Mouse (Mus musculus) left cerebral cortex, postnatal 14 days (tissue): ENCODE results near the gene Tle3. TPM values are rescaled to one million over a fixed set of nuclear protein-coding genes. Genes with fewer than 3 reads are reported as not detected.

ENCODE experiments used
- DNase-seq, 2 experiments: peaks; one replicate each; pipeline ENCODE4 v3.0.0; 2021 to 2022; ENCODE audit warnings: low spot score in 2 of 2, mixed read lengths in 1 of 2
- intact Hi-C: fragments of 180-260 bp; cut with DNase I; formaldehyde crosslinking; loops from one replicate; pipeline ENCODE4 v1.15.1; 2025
- long read RNA-seq, 2 experiments: library from polyadenylated mRNA; stranded (forward); transcript quantifications; one replicate each; pipeline ENCODE4 v2.0.0; 2021
- total RNA-seq, 2 experiments: library from RNA; stranded (reverse); gene quantifications; 2 replicates each; pipeline ENCODE4 v1.2.3; 2021

Tle3 gene
- total RNA-seq, result 10 to 100 TPM; 81.7 to 98.0 TPM
- long read RNA-seq, experiment 1, partial matches to known transcripts, result 11 of 14 reads
- long read RNA-seq, experiment 1, other reads (novel, unspliced or antisense), result 3 of 14 reads
- long read RNA-seq, experiment 2, partial matches to known transcripts, result 5 of 9 reads
- long read RNA-seq, experiment 2, other reads (novel, unspliced or antisense), result 4 of 9 reads

DNA sequence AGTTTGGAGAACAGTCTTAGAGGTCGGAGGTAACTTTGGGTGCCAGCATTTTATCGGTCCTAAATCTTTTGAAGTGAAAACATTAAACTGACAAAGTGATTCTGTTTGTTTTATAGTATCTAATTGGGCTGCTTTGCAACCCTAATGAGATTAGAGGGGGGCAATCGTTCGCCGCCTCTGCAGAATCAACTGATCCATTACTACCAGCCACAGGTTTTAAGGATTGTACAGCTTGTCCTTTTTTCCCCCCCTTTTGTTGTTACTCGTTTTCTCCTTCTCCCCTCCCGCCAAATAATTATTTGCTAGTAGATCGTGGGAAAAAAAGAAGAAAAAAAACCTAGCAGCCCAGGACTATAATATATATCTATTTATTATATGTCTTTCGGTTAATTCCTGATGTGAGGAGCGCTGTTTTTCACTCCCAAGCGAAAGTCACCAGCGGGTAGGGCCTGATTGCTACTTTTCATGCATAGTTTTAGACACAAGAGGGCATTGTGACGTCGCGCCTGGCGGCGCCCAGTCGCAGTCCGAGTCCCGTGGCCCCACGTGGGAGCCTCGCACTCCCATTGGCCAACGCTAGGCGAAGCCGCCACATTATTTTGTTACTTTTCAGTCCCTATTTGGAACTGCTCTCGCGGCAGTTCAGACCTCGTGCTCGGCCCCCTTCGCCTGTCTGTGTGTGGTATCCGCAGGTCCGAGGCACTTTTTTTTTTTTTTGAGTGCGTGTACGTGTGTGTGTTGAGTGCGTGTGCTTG, at the start of gene Tle3:
Gene Tle3 (plus strand): TSS at position 612 of the 755 bp plus-strand sequence.
- DNase-seq, result peak; percentile 99 to 100
- intact Hi-C loops, result loop anchor here (5.0 to 10.0 kb wide), 4 partner anchors 200 to 460 kb away; no protein-coding TSS in a partner anchor

DNA sequence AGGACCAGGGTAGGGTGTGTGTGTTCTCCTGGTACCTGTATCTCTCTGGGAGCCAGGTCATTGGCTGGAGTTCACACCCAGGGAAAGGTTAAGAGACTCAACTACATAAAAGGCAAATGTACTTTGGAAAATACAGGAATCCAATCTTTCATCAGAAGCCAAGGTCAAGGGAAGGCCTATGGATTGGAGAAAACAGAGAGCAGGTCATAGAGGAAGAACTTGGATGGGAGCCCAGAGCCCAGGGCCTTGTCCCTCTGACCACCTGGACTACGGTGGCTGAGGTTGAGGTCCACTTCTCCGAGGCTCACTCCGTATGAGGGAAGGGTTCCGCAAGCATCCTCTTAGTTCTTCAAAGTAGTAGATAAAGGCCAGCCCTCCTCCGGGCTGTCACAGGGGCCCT, 48.9 kb upstream of the Tle3 start:
- intact Hi-C loops, result no loop called here
- no peak for DNase-seq

DNA sequence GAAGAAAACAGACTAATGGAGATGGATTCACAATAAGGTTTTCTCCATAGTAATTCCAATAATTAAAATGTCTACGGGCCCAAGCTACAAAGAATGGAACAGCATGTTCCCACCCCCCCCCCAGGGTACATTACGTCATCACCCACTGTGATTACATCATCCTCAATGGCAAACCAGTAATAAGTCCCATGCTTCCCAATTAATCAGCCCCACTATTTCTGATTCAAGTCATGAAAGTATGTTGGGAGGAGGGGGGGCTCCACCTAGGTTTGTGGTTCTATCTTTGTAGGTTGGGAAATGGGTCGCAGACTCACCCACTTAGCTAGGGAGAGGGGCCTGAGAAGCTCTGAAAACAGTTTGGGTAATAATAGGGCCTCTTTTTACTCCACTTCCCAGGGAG, 48.3 kb upstream of the Tle3 start:
- intact Hi-C loops, result no loop called here
- no peak for DNase-seq

DNA sequence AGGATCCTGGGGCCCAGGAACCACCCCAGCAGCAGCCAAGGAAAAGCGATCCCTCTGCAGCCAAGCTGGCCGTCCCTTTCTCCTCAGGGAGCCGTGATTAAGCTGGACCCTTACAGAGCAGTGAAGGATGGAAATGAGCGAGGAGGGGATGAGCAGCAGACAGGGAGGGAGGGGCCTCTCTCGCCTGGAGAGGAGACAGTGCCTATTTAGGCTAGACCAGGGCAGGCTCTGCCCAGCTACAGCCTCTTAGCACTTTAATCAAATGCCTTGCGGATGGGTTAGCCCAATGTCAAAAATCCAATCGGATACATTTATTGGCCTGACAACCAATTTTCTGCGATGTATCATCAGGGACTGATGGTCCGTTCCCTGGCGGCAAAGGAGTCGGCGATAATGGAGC, 47.8 kb upstream of the Tle3 start:
- intact Hi-C loops, result no loop called here
- DNase-seq, result no peak

DNA sequence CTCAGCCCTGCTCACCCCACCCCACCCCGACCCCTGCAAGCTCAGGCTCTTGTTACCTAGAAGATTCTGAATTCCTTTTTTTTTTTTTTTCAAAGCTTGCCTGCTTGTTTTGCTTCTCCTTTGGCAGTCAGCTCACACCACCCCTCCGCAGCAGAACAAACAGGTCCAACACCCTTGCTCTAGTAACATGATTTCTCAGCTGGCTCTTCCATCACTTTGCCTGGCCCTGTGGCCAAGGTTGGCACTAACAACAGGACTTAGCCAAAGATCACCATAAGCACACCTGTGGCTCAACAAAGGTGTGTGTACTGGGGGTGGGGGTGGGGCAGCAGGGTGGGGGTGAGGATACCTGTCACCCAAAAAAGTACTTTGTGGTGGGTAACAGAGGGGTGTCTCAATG, 47.2 kb upstream of the Tle3 start:
- intact Hi-C loops, result no loop called here
- DNase-seq, result no peak

DNA sequence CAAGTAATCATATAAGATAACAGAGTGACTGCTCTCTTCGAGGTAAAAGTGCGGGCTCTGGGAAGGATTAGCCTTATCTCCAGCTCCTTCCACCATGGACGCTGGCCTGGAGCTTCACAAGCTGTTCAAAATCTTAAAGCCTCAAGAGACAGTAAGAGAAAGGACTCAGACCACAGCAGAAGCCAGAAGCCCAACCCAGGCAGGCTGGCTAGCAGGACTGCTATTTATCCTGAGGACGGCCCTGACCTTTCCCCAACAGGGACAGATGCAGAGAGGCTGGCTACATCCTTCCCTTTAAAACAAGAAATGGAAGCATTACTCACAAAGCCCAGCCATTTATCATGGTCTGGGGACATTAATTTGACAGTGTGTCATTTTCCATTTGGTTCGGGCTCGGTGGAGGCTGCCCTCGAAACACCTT, 46.2 kb upstream of the Tle3 start:
- no peak for DNase-seq
- intact Hi-C loops, result no loop called here

DNA sequence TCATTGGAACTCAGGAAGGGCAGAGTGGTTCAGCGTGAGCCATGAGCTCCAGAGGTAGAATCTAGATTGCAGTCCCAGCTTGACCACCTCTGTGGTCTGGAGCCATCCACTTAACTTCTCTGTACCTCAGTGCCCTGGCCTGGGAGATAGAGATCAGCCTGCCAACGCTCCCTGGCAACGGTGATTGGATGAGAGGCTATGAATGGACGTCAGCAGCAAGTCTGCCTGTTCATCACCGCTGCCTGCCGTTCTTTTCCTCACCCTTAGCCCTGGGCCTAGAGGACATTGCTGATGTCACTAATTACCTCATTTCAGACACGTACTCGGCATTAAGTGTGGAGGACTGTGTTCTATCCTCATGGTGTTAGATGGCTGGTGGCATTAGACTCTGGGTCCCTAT, 45.2 kb upstream of the Tle3 start:
- no peak for DNase-seq
- intact Hi-C loops, result no loop called here

DNA sequence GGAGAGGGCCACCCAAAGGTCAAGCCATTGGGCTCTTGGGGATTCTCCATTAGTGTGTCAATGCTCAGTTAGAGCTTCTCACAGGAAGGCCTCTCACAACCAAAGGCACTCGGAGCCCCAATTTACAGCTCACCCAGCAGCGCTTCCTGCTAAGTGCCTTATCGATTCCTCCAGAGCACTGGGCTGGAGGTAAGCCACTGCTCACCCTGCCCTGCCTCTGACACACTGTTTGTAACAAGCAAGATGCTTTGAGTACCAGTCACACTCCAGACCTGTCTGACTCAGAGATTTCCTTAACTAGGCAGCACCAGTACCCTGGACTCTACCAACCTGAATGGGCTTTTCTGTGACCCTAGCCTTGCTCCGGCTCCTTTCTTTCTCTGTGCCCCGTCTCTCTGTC, 44.0 kb upstream of the Tle3 start:
- no peak for DNase-seq
- intact Hi-C loops, result no loop called here

DNA sequence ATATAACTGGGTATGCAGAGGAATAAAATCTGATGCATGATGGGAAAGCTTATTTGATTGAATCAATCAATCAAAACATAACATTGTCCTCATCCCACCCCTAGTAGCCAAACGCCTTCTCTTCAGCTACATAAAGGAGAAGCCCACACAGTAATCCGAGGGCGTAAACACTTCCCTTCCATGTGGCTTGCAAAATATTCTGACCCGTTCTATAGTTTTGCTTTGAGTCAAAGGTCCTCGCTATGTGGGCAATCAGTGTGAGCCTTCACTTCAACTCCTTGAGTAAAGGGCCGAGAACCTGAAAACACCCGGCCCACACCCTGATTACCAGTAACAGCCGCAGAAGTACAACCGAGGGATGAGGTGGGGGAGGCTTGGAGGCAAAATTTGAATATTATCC, 41.4 kb upstream of the Tle3 start:
- no peak for DNase-seq
- intact Hi-C loops, result no loop called here

DNA sequence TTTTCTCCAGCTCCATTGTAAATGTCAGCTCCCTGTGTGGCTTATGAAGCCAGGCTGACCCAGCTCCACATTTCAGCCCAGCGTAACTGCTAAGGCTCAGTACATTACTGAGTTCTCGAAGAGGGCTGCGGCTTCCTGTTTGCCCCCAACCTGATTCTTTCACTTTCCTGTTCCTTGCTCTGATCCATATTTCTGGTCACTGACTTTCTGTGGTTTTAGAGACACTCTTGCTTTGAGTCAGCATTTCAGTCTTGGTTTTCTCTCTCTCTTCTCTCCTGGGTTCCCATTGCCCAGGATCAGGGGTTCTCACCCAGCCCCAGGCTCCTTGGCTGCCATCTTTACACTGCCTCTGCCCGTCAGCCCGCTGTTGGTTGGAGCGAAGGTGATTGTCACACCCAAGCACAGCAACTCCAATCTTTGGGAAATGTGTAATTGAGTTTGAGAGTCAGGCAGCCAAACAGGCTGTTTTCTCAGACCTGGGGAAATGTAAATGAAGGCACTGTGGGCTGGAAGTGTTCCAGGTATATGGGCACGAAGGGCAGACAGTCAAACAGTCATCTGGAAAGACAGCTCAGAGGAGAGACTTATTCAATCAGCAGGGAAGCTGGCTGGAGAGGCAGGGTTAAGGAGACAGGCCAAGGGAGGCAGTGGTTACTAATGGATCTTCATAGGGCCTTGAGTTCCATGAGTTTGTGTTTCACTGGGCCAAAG, 39.8 kb upstream of the Tle3 start:
- DNase-seq, result no peak
- intact Hi-C loops, result no loop called here

DNA sequence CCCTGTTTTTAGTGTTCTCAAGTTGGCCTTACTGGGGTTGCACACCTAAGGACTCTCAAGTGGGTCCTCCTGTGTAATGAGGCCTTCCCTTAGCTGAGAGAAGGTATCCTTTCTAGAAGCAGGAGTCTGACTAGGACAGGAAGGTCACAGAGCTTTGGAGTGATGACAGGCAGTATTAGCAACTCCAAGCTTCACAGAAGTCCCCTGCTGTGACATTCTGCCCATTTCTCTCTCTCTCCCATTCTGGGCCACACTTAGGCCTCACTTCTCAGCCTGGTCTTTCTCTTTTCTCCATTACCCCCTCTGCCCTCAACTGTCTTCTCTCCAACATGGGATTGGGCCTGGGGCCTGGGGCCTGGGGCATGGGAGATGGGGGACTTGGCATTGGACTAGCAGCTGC, 36.0 kb upstream of the Tle3 start:
- intact Hi-C loops, result no loop called here
- DNase-seq, result no peak

DNA sequence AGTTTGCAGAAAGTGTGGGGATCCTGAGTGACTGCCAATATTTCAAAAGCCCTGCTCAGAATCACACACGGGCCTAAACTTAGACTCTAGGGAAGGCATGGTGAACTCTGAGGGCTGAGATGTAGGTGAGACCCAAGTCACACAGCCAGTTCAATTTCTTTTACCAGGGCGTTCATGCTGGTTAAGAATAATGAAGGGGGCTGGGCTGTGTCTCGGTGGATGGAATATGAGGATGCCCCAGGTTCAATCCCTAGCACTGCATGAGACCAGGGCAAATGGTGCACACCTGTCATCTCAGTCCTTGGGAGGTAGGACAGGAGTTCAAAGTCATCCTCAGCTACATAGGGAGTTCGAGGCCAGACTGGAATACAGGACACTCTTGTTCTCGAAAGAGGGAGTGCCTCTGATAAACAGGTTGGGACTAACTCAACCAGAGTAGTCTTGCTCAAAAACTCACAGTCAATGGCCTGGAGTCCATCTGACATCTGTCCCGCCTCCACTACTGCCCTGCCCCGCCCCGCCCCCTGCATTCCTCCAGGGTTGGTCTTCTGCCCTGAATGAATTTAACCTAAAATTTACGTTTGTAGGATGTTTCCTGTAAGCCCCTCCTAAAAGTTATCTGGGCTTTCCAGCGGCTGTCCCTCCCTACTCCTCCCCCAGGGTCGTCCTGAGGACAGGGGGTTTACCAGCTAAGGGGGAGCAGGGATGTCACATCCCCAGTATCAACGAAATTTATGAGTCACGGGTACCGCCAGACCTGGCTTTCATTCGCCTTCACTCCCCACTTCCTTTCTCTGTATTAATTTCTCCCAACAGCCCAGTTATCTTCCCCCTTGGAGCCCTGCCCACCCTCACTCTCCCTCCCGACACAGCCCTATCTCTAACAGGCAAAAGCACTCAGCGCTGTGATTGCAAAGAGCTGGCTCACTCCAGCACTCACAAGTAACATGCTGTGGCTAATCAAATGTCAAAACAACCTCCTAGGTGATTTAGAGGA, 35.3 kb upstream of the Tle3 start:
- intact Hi-C loops, result no loop called here
- DNase-seq, result no peak

DNA sequence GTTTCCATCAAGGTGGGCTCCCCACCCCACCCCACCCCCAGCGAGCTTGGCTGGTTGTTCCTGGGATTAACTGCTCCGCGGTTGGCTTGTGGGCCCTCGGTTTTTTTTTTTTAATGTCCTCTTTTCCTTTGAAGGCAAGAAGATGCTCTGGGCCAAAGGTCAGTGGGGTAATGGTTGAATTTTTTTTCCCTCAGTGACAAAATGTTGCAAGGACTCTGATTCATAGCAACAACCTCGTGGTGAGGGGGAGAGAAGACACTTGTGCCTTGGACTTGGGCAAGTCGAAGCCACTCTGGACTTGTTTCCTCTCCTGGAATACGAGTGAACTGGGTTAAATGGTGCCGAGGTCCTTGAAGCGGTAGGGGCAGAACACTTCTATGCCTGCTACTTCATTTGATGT, 34.5 kb upstream of the Tle3 start:
- intact Hi-C loops, result no loop called here

DNA sequence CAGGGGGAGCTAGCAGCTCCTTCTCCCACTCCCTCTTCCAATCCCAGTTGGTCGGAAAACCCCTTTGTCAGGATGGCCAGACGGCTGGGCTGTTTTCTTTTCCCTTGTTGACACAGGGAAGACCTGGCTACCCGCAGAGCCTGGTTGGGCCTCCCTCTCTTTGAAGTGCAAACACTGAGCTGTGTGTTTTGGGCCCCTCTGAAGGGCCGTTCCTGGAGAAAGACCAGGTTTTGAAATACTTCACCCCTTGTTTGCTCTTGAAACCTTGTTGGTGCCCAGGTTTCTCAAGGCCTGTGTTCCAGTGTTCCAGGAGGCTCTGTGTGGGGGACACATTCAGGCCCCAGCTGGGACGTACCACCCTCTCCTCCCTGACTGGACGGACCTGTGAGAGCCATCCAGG, 32.9 kb upstream of the Tle3 start:
- intact Hi-C loops, result no loop called here
- DNase-seq, result no peak

More for the DNA sequence above, 34.5 kb upstream of the Tle3 start:
- no peak for DNase-seq

DNA sequence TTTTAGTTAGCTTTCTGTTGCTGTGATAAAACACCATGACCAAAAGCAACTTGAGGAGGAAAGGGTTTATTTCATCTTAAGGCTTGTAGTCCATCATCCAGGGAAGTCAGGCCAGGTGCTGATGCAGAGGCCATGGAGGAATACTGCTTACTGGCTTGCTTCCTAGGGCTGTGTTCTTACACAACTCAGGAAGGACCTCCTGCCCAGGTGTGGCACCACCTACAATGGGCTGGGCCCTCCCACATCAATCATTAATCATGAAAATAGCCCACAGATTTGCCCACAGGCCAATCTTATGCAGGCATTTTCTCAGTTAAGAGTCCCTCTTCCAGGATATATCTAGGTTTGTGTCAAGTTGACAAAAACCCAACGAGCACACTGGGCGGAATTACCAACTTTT, 31.8 kb upstream of the Tle3 start:
- intact Hi-C loops, result no loop called here
- no peak for DNase-seq

DNA sequence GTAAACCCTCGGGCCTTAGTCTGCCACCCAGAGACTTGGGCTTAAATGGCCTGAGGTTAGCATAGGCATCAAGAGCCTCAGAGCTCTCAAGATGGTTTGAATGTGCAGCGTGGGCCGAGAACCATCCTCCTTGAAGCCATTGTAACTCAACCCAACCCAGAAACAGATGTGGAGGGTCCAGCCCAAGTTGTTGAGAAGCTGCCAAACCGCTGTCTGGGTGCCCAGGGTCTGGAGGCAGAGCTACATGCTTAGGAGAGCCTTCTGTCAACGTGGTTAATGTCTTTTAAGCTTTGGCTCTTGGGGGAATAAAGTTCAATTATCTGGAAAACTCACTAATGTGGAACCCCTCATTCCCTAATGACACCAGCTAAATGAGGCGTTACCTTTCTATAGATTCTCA, 29.9 kb upstream of the Tle3 start:
- intact Hi-C loops, result no loop called here
- DNase-seq, result no peak

DNA sequence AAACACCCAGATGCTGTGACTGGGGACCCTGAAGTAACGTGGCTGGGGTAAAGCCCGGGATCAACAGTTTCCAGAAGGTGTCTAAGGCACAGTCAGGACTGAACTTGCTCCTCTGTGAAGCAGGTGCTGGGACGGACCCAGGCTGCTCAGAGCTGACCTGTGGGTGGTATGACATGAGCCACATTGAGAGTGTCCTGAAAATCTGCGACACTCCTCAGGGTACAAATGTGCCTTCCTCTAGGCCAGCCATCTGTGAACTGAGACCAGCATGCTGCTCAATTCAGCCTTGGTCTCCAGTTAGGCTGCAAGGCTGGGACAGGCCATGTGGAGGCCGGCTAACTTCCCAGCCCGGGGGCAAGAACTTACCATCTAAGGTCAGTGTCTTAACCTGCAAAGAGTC, 27.5 kb upstream of the Tle3 start:
- DNase-seq, result no peak
- intact Hi-C loops, result no loop called here

DNA sequence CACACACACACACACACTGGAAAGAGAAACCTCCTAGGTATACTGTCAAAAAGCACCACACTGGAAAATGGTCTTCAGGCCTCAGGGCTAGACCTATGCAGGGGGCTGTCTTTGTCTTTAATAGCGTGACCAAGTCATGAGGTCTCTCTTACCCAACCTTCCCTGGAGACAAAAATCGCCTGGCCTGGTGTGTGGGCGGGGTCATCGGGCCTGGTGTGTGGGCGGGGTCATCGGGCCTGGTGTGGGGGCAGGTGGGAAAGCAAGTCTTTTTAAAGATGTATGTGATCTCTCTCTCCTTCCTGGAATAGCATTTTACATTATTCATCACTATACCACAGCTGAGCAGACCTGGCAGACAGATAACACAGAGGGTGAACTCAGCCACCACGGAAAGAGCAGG, 25.2 kb upstream of the Tle3 start:
- no peak for DNase-seq
- intact Hi-C loops, result no loop called here

DNA sequence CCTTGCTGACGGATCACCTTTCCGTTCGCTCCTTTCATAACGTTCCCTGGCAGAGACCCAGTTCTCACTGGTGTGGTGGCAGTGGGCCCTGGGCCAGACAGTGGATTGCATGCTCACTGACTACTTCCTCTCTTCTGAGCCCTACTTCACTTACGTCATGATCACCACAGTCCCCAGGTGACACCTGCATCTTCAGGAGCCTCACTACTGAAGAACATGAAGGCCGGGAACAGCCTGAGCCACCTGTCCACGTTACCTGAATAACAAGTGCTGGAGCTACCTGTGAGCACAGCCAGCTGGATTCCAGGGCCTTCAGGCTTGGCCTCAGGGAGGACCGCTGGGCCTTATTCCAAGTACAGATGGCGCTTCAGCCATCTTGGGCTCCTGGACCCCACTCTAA, 24.1 kb upstream of the Tle3 start:
- DNase-seq, result no peak
- intact Hi-C loops, result no loop called here

DNA sequence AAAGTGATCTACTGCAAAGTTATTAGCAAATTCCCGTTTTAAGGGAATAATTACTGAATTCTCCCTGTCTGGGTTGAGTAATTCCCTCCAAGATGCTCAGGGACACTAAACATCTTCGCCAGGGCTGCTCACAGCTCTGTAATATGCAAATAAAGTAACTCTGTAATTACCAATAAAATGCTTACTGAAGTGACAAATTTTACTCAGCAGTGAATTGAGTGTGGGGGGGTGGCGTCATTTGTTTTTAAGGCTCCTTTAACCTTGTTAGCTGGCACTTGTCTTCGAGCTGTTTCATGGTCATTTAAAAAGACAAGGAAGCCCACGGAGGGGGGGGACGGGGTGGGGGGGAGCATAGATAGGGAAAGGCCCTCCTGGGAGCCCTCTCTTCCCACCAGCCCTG, 23.6 kb upstream of the Tle3 start:
- intact Hi-C loops, result no loop called here
- DNase-seq, result no peak
